Mouse (Mus musculus) right cerebral cortex, postnatal 4 days (tissue): ENCODE results near the gene Rpl36.
A peak's percentile ranks its signal among the peaks of the same experiment; 100 is the strongest.

Source experiments
- DNase-seq: peaks from one replicate; pipeline ENCODE4 v3.0.0-alpha.2; 2022

Rpl36 gene

DNA sequence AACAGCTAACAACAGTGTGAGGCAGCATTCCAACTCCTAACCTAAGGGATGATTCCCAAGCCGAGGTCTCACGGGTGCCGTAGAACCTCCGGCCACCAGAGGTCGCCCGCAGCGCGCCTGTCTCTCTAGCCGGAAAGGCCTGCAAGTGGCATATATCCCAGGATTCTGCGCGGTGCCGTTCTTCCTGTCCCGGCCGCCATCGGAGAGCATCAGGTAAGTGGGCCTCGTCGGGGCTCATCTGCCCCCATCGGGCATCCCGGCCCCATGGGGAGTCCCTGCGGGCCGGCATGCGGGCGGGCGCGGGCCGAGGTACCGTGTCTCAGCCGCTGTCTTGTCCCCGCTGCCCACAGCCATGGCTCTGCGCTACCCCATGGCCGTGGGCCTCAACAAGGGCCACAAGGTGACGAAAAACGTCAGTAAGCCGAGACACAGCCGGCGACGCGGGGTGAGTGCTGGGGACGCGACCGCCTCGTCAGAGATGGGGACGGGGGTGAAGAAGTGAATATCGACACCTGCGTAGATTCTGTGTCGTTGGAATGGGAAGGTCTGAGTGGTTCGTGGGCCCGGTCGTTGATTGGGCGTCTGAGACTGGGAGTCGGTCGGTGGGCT lies at the start of gene Rpl36:
Rpl36 (plus strand) TSS at position 181 of the 609 bp plus-strand sequence.
- DNase-seq, result peak; percentile 98

DNA sequence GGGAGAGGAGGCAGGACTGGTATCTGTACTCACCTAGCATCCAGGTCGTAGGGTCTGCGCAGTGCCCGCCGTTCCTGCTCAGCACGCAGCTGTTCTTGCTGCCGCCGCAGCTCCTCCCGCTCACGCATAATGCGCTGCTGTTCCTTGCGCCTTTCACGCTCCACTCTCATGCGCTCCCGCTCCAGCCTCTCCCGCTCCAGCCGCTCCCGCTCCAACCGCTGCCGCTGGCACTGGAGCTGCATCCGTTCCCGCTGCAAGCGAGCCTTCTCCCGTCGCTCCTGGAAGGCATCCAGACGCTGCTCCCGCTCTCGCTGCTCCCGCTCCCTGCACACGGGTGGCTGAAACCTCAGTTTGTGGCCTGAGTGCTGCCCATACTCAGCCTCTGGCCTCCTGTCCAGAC lies 46.9 kb upstream of the Rpl36 start:
- DNase-seq, result no peak

DNA sequence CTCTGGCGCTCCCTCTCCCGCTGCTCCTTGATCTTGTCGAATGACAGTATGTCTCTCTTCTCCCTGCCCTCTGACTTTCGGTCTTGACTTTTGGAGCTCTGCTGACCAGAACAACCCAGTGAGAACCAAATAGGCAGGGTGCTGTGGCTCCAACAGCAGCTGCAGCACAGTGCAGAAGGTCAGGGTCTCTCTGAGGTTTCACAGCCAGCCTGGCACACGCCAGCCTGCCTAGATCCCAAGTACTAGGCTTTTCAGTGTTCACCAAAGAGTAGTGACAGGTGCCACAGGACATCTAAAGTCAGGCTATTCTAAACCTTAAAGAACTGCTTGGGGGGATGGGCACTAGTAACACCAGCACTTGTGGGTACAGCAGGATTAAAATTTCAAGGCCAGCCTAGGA lies 46.3 kb upstream of the Rpl36 start:
- no peak for DNase-seq

DNA sequence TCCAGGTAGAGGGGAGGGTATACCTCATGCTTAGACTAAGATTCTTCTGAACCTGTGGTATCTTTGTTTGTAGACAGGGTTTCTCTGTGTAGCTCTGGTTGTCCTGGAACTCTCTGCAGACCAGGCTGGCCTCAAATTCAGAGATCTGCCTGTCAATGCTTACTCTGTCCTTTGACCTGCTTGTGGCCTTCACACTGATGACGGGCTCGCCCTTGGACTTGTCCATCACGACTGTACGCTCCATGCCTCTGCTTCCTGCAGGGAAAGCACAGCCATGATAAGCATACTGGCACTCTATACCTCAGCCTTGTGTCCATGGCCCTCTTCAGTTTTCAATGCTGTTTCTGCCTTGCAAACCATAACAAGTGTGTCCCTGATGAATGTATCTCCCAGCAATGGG lies 45.8 kb upstream of the Rpl36 start:
- no peak for DNase-seq

DNA sequence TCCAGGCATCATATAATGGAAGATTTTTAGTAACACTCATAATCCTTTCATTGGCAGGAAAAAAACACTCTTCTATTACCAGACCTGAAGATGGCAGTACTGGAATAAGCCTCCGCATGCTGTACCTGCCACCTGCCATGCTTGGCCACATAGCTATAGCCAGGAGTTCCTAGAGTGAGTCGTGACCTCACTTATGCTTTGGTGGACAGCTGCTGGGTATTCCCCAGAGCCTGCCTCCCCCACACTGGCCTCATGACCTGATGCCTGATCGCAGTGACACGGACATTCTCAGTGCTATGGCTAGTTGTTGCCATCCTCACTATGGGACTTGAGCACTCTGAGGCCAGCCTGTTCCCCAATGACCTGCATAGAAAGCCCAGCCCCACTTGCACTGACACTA lies 42.9 kb upstream of the Rpl36 start:
- no peak for DNase-seq

DNA sequence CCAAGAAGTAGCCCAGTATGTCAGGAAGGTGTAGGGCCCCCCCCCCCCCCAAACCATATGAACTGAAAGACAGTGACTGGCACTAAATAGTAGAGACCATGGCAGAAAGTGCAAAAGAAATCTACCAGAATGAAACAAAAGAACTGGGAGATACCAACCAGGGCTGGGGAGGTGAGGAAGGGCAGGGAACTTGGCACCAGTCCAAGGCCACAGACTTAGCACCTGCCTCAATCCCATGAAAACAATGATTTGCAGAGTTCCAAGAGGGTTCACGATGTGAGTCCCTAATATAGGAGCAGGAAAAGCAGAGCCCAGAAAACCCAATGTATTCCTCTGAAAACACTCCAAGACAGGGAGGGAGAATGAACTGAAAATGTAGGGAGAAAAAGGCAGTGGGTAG lies 41.1 kb upstream of the Rpl36 start:
- no peak for DNase-seq

DNA sequence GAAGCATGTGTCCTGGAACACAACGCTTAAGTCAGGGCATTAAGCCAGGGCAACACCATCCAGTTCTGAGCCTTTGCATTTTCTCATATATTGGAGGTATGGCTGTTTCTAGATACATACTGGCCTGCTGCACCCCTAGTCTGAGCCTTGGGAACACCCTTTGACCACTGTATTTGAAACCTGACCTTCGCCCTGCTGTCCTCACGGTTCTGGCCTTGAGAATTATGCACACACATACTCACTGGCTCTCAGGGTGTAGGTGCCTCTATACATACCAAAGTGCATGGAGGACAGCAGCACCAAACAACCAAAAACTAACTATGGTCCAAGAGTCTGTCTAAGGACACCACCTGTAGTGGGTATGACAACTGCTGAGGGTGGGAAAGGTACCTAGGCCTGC lies 40.3 kb upstream of the Rpl36 start:
- DNase-seq, result no peak

DNA sequence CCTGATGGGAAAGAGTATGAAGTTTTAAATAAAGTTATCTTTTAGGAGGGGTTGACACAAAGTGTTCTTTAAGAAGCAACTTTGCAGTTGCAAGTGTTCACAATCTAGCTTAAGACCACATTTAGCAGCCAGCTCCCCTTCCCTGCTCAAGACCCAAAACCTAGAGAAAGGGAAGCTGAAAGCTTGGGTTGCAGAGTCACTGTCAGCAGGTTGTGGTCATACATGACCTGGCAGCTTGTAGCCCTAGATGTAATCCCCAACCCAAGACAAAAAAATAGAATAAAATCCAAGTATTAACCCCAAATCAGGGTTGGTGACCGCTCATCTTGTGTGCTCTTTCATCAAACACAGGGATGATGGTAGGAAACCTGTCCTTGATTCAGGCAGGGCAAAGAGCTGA lies 30.1 kb upstream of the Rpl36 start:
- no peak for DNase-seq

DNA sequence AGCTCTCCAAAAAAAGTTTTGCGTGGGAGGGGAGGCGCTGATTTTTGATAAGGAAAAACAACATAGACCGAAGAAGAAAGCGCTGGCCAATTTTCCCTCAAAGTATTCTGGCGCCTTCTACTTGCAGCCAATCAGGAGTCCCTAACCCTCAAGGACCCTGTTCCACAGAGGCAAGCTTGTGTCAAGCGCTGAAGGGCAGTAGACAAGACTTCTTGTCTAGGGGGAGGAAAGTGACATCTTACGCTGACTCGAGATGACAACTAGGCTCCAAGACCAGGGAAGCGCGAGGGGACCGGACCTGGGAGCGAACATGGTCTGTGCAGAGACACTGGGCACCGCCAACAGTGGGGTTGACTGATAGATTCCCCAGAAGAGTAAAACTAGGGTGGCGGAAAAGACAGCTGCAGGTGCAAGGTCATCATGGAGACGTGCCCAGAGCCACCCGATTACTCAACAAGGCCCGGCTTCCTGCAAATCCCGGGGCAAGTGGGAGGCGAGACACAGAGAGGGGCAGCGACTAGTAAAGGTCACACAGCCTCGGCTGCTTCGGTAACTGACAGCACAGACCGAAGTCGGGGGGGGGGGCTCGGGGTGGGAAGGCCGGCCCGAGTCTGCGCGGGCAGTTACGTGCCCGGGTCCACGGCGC lies 29.5 kb upstream of the Rpl36 start:
- DNase-seq, result no peak

DNA sequence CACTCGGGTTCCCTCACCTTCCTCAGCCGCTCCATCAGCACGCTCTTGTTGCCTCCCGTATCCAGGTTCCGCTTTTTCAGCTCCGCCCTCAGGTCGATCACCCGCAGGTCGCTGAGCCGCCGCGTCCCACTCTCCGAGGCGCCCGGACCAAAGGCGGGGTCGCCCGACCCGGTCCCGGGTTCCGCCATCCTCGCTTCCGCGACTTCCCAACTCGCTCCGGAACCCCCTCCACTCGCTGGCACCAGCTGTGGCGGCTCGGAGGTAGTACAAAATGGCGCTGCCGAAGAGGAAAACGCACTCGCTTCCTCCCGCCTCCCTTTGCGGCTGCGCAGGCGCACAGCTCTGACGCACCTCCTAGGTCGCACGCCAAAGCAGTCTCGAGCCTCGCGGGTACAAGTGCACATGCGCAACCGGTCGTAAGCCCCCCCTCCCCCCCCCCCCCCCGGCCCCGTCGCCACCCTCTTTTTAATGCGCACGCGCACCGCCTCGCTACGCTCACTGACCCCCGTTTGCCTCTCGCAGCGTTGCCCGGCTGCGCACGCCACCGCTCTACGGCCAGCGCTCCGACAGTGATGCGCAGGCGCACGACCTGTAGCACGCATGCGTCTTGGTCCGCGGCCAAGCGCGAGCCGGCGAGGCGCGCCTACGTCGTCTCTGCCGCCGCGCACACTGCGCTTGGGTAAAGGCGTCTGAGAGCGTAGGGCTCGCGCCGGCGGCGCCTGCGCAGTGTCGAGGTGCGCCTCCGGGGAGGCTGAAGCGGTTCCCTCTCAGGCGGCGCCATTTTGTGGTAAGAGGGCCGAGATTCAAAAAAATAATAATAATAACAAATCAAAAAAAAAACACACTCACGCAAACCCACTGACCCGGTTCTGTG lies 28.7 kb upstream of the Rpl36 start, which contains the start of the genes Safb2 and Safb:
Safb2 (minus strand) TSS at position 329 of the 874 bp plus-strand sequence.
Safb (plus strand) TSS at position 569 of the 874 bp plus-strand sequence.
- DNase-seq, result peak; percentile 99

DNA sequence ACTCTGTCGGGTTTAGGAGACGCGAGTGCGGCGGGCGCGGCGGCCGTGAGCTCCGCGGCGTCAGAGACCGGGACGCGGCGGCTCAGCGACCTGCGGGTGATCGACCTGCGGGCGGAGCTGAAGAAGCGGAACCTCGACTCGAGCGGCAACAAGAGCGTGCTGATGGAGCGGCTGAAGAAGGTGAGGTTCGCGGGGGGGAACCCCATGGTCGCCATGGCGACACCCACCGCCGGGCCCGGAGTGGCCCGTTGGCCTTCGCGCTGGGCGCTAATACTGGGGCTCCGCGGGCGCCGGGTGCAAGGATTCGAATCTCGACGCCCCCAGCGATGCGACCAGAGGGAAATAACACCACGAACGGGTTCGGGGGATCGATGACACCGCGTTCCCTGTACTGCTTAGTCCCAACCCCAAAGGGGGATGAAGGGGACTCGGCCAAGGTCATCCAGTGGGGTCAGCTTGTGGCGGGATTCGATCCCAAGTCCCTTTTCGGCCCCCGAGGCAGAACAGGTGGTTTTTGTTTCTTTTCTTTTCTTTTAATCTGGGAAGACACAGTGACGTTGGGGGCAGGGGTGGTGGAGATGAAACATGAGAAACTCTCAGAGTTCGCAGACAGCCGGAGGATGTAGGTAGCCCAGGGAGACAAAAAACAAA lies 27.9 kb upstream of the Rpl36 start:
- DNase-seq, result peak; percentile 52

DNA sequence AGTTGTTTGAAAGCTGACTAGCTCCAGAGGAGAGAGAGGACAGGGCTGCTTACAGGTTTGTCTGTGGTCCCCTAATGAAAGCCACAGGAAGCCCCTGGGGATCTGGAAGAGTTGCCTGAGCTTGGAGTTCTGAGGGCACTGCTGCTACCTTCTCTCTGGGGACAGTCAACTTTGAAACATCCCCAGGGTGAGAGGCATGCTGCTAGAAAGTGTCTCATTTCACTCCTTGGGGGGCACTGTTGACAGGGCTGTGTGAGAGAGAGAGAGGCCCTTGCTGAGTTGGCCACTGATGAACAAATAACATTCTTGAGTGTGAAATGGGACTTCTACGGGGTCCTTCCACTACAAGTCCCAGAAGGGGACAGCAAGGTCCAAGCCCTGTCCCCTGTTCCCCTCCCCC lies 25.4 kb upstream of the Rpl36 start:
- DNase-seq, result no peak

DNA sequence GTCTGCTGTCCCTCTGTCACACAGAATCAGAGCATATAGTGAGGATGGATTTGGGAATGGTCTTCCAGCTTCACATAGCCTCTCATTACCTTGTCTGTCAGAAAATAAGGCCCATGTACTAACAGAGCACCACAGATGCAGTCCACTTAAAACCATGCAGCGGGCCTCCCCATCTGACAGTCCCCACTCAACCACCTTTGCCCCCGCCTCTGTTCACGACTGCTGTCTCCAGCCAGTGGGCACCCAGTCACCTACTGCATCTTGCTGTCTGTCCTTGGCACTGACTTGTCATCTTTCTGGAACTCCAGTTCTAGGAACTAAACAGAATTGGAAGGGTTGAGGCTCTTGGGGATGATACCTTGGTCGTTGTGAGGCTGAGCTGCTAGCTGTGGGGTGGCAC lies 24.3 kb upstream of the Rpl36 start:
- DNase-seq, result no peak

DNA sequence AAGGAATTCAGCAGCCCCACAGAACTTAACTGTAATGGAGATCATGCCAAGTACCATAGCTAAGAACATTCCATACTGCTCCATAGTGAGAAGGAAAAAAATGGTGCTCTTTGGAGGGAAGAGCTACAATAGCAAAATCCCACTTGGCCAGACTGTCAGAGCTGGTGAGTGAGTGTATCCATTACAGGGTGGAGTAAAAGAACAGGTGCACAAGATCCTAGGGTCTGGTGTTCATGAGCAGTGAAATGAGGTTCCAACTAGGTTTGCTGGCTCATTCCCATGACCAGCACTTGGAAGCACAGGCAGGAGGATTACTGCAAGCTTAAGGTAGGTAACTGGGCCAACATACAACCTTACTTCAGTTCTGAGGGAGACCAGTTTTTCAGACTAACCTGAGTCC lies 20.7 kb upstream of the Rpl36 start:
- DNase-seq, result no peak

DNA sequence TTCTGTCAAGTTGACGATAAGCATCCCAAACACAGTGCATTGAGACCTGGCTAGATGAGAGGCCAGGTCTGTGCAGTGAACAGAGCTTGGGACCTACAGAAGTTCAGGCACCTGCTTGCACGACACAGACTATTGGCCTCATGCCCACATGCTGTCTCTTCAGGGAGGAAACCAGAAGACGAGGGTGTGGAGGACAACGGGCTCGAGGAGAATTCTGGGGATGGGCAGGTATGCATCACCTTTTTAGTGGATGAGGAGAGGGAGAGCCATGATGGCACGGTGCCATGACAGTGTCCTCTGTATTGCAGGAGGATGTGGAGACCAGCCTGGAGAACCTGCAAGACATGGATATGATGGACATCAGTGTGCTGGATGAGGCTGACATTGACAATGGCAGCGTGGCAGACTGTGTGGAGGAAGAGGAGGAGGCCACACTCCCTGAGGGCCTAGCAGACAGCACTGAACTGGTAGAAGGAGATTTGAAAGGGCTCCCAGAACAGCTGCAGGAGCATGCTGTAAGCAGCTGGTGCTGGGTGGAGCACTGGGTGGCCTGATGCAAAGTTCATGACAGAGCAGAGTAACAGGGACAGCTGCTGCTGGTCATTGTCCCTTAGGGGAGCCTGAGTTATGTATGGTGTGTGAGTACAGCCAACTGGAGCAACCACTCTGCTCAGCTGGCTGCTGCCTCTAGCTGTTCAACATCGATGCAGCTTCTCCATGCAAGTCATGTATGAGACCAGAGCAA lies 19.5 kb upstream of the Rpl36 start:
- DNase-seq, result no peak

DNA sequence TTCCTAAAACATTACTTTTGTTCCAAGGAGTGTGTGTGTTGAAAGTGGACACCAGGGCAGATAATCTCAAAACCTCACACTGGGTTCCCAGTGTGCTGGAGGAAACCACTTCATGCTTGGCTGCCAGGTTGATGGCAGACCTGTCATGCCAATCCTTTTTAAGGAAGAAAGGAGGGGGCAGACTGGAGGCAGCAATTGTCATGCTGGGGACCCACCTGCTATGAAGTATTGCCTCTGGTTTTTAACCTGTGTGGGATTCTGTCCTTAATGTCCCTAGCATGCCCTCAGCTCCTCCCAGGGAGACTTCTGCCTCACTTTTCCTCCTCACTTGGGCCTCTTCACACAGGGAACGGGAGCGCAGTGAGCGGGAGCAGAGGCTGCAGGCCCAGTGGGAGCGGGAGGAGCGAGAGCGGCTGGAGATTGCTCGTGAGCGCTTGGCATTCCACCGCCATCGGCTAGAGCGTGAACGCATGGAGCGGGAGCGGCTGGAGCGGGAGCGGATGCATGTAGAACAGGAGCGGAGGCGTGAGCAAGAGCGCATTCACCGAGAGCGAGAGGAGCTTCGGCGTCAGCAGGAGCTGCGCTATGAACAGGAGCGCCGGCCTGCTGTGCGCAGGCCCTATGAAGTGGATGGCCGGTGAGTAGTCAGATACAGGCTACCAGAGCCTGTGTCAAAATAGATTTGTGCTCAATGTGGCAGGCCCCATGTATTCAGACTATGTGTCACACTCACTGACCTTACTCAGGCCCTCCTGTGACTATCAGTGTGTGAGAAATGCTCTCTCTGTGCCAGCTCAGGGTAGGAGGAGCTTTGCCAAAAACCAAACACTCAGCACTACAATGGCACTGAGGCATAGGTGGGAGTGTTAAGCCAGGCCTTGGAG lies 9.8 kb upstream of the Rpl36 start:
- DNase-seq, result no peak

DNA sequence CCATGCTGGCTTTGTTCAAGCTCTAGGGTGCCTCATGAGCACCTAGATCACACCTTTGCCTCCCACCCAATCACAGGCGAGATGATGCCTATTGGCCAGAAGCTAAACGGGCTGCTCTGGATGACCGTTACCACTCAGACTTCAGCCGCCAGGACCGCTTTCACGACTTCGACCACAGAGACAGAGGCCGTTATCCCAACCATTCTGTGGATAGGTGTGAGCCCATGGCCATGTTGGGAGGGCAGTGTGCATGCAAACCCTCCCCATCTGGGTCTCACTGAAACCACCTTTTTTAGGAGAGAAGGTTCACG lies 9.2 kb upstream of the Rpl36 start:
- no peak for DNase-seq

DNA sequence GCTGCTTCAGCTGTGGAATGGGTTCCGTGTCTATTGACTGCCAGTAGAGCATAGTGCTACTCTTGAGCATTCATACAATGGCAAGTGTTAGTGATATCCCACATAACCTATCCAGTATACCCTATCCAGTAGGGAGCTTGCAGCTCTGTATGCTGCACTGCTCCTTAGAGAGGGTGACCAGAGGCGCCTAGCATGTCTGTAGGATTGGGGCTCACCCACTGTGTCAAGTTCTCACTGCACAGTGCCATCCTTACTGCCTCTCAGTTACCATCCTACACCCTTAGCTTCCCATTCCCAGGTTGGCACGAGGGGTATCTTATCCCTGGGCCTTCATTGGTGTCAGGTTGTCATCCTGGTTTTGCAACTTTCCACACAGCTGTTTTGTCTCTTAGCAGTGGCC lies 8.8 kb upstream of the Rpl36 start:
- DNase-seq, result no peak

DNA sequence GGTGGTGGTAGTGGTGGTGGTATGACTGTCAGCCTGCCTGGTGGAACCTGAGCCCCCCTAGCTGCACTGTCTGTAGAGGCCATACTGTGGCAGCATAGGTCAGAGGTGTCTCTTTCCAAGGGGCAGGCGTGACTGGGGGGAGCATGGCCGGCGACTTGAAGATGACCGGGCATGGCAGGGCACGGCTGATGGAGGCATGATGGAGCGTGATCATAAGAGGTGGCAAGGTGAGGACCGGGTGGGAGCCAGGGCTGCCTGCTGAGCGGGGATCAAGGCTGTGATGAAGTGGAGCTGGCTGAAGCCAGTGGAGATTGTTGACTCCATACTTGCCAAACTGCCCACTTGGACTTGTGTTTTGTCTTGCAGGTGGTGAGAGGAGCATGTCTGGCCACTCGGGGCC lies 7.8 kb upstream of the Rpl36 start:
- DNase-seq, result no peak

DNA sequence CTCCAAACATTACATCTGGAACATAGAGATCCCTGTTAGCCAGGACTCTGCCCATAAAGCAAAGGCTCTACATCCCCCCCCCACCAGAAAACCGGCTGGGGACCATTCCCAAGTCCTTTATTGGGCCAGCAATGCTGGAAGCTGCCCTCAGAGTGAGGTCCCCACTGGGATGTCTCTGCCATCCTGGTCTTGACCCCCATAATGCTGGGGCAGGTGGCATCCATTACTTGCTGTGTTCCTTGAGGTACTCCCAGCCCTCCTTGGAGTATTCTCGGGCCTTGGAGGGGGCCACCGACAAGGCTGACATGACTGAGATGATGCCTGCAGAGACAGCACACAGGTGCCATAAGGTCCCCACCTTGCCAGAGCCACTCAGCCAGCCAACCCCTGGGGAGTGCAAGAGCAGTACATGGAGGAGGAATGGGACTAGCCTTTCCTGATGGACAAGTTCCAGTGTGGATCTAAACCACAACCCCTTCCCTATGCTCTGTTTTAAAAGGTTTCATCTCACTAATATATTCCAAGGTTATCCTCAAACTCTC lies 5.6 kb upstream of the Rpl36 start:
- DNase-seq, result no peak

DNA sequence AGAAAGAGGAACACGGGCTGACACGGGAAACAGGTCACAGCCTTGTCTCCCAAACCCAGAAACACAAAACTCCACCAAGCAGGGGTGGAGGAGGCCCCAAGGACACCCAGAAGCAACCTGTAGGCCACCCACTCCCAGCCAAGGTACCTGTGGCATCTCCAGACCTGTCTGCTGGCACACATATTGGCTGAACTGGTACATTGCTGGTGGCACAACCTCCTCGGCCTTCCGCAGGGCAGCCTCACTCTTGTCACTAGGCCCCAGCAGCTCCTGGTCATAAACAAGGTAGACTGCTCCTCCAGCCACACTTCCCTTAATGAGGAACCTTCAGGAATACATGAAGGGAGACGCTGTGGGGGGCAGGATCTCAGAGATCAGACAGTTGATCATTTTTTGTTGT lies 4.5 kb upstream of the Rpl36 start:
- DNase-seq, result no peak
